Mouse (Mus musculus) lung, postnatal 10 days (tissue): Measurements from ENCODE around the gene Apoa4.
A peak's percentile ranks its signal among the peaks of the same experiment; 100 is the strongest.

Experiments
- DNase-seq: peaks from one replicate; pipeline ENCODE4 v3.0.0; 2021

Apoa4 gene

GRCm38 (mm10) chr9:46240526-46241153 lies at the start of gene Apoa4:
TSS of gene Apoa4 (plus strand) at chr9:46240696.
- DNase-seq, result no peak

GRCm38 (mm10) chr9:46191234-46191633 lies 49.3 kb upstream of the Apoa4 start:
- no peak for DNase-seq

GRCm38 (mm10) chr9:46191644-46192043 lies 48.9 kb upstream of the Apoa4 start:
- DNase-seq, result peak; percentile 66

- DNase-seq, result no peak
These were observed 47.9 kb upstream of the Apoa4 start for GRCm38 (mm10) chr9:46192642-46193041.

GRCm38 (mm10) chr9:46194809-46195208 lies 45.7 kb upstream of the Apoa4 start:
- DNase-seq, result no peak

- peak; percentile 70 for DNase-seq
These were observed 43.8 kb upstream of the Apoa4 start for GRCm38 (mm10) chr9:46196699-46197169.

- no peak for DNase-seq
These were observed 42.0 kb upstream of the Apoa4 start for GRCm38 (mm10) chr9:46198461-46198860.

- no peak for DNase-seq
These were observed 41.6 kb upstream of the Apoa4 start for GRCm38 (mm10) chr9:46198936-46199335.

- no peak for DNase-seq
These were observed 40.9 kb upstream of the Apoa4 start for GRCm38 (mm10) chr9:46199609-46200008.

- DNase-seq, result peak; percentile 29
These were observed 33.5 kb upstream of the Apoa4 start for GRCm38 (mm10) chr9:46206834-46207500.

GRCm38 (mm10) chr9:46207501-46207869 lies 33.0 kb upstream of the Apoa4 start:
- DNase-seq, result no peak

GRCm38 (mm10) chr9:46208401-46208974 lies 32.0 kb upstream of the Apoa4 start:
- no peak for DNase-seq

- DNase-seq, result no peak
These were observed 30.0 kb upstream of the Apoa4 start for GRCm38 (mm10) chr9:46210473-46210872.

GRCm38 (mm10) chr9:46214276-46214675 lies 26.2 kb upstream of the Apoa4 start:
- no peak for DNase-seq

- DNase-seq, result no peak
These were observed 25.6 kb upstream of the Apoa4 start for GRCm38 (mm10) chr9:46214946-46215337.

- no peak for DNase-seq
These were observed 24.9 kb upstream of the Apoa4 start for GRCm38 (mm10) chr9:46215338-46216322.

- no peak for DNase-seq
These were observed 23.6 kb upstream of the Apoa4 start for GRCm38 (mm10) chr9:46216744-46217470.

- DNase-seq, result no peak
These were observed 22.3 kb upstream of the Apoa4 start for GRCm38 (mm10) chr9:46218176-46218575.

- peak; percentile 69 for DNase-seq
These were observed 17.4 kb upstream of the Apoa4 start for GRCm38 (mm10) chr9:46223090-46223489.

- DNase-seq, result no peak
These were observed 16.4 kb upstream of the Apoa4 start for GRCm38 (mm10) chr9:46224101-46224500.

- DNase-seq, result no peak
These were observed 15.4 kb upstream of the Apoa4 start for GRCm38 (mm10) chr9:46224945-46225660.
